Mouse (Mus musculus) neural tube, embryonic 15.5 days (tissue): ENCODE data around the gene Sh2d3c. TPM values are rescaled to one million over a fixed set of nuclear protein-coding genes. Genes with fewer than 3 reads are reported as not detected.

Experiments
- ATAC-seq: fragments of 200-750 bp; cut with Nextera tagmentation; 2 replicates; pipeline ENCODE4 v1.8.0; 2017; ENCODE audit warnings: mild to moderate bottlenecking, moderate TSS enrichment, moderate library complexity; ENCODE audit not compliant: low FRiP score
- H3K27ac ChIP-seq: fragments of 300-500 bp; sonication (generic); replicated peaks from 2 replicates; pipeline ENCODE4 v1.5.1; 2015; ENCODE audit warnings: mild to moderate bottlenecking, inconsistent platforms
- H3K27me3 ChIP-seq: fragments of 300-500 bp; sonication (generic); replicated peaks from 2 replicates; pipeline ENCODE4 v1.6.1; 2015; ENCODE audit warnings: inconsistent platforms
- H3K36me3 ChIP-seq: fragments of 300-500 bp; sonication (generic); 2 replicates; pipeline ENCODE4 v1.6.1; 2015; ENCODE audit warnings: inconsistent platforms
- H3K4me1 ChIP-seq: fragments of 300-500 bp; sonication (generic); 2 replicates; pipeline ENCODE4 v1.6.1; 2015; ENCODE audit warnings: inconsistent platforms
- H3K4me2 ChIP-seq: fragments of 300-500 bp; sonication (generic); 2 replicates; pipeline ENCODE4 v1.6.1; 2015; ENCODE audit warnings: inconsistent platforms, mild to moderate bottlenecking, moderate library complexity
- H3K4me3 ChIP-seq: fragments of 300-500 bp; sonication (generic); replicated peaks from 2 replicates; pipeline ENCODE4 v1.5.1; 2015; ENCODE audit warnings: mild to moderate bottlenecking, inconsistent platforms
- H3K9ac ChIP-seq: fragments of 300-500 bp; sonication (generic); replicated peaks from 2 replicates; pipeline ENCODE4 v1.6.1; 2015; ENCODE audit warnings: mild to moderate bottlenecking, inconsistent platforms
- H3K9me3 ChIP-seq: fragments of 300-500 bp; sonication (generic); replicated peaks from 2 replicates; pipeline ENCODE4 v1.6.1; 2016; ENCODE audit warnings: inconsistent platforms
- WGBS: fragments of 180-500 bp; shearing (Covaris S2); methylation state at CpG from one replicate; pipeline ENCODE4 v1.1.7; 2015; ENCODE audit warnings: mixed read lengths; 5-methylcytosine and 5-hydroxymethylcytosine counted together
- polyA plus RNA-seq: library from polyadenylated mRNA; unstranded; fragments of >200 nt; fragmentation: Nextera tagmentation; extraction: Ambion mirVana; gene quantifications from 2 replicates; pipeline ENCODE4 v1.2.1, GENCODE M21; 2015

The Sh2d3c gene
- polyA plus RNA-seq, 1 experiment from 2014 or later, result 50.1 TPM

DNA sequence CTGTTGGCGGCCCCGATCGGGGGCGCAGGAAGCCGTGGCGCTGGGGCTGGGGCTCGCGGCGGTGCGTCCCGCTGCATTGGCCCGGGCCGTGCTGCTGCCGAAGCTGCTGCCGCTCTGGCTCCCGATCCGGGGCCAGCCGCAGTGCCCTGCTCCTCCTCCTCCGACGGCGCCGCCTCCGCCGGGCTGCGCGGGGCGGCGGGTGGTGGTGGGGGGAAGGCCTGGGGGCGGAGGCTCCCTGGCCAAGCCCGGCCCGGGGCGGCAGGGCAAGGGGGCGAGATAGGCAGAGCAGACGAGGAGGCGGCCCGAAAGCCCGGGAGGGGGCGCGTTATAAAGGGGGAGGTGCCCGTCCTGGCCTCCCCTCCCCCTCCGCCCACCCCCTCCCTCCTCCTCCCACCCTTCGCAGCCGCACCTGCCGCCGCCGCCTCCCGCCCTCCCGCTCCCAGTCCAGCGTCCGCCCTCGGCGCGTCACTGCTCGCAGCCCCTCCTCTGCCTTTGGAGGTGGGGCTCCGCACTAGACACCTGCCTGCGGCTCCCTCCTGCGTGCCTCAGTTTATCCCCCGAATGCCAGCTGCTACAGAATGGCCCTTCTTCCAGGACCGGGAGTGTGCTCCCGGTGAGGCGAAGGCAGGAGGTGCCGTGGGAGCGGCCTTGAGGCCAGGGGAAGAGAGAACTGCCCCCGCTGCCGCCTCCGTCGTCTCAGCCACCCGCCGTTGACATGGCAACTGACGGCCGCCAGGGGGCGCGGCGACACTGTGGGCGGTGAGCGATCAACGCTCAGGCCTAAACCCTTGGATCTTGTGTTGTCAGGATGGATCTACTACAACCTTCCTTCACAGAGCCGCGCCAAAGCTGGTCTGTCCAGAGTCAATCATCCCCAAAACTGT lies 7.7 kb upstream of the Sh2d3c start, which contains the start of gene Cdk9:
TSS of gene Cdk9 (minus strand) at position 143 of the 884 bp plus-strand sequence.
- H3K9ac ChIP-seq, result peak within 1 kb of the TSS; percentile 83
- WGBS, result under 1% methylated on average over 56 of the region's 79 CpGs

DNA sequence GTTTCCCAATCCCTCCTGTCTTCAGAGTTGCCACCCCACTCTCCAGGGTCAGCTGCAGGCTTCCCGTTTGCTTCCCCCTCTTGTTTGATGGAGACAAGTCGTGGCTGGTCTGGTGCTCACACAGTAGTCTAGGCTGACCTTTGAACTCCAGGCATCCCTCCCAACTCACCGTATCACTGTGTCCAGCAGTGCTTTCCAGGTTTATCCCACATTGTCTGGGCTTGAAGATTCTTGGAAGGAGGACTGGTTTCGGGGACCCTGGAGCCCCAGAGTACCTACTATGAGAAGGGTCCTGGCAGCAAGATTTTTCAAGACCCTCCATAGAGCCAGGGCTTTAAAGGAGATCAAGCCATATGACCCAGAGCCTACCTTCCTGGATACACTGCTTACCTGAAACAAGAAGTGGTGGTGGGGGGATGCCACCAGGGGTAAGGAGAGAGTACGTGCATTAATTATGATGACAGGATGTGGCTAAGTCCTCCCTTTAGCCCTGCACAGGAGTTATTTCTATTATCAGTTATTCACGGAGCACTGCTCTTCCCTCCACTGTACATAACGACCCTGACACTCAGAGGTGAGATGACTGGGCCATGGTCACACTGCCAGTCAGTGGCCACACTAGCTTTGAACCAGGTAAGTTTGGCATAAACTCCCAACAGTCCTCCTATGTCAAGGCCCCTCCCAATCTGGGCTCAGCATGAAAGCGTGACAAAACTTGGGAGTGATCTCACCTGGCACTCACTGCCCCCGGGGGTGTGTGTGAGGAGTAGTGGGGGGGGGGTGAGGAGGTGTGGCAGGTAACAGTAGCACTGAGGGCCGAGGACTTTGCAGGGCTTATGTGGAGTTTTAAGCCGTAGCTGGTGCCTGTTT lies 6.5 kb upstream of the Sh2d3c start:
- WGBS, result 67% methylated on average over 11 of the region's 11 CpGs
- no peaks in the 10 kb centered on the region for H3K27me3 ChIP-seq
- peak overlapping the region; percentile 99 for H3K27ac ChIP-seq
- H3K4me1 ChIP-seq, result peaks cover 40% of the 10 kb centered on the region
- peak overlapping the region; percentile 97 for H3K4me2 ChIP-seq
- no peaks in the 10 kb centered on the region for H3K9me3 ChIP-seq
- H3K36me3 ChIP-seq, result peaks cover 13% of the 10 kb centered on the region
- peak overlapping the region; percentile 93 for H3K4me3 ChIP-seq
- H3K9ac ChIP-seq, result peak overlapping the region; percentile 83
- ATAC-seq, result no peak

More for the DNA sequence above, 7.7 kb upstream of the Sh2d3c start, which contains the start of gene Cdk9:
- no peaks in the 10 kb centered on the region for H3K9me3 ChIP-seq
- H3K4me2 ChIP-seq, result peak within 1 kb of the TSS; percentile 97
- H3K27ac ChIP-seq, result peak within 1 kb of the TSS; percentile 99
- peaks cover 39% of the 10 kb centered on the region for H3K4me1 ChIP-seq
- H3K36me3 ChIP-seq, result peaks cover 25% of the 10 kb centered on the region
- peak; percentile 91 for ATAC-seq
- H3K27me3 ChIP-seq, result no peaks in the 10 kb centered on the region
- peak within 1 kb of the TSS; percentile 93 for H3K4me3 ChIP-seq

DNA sequence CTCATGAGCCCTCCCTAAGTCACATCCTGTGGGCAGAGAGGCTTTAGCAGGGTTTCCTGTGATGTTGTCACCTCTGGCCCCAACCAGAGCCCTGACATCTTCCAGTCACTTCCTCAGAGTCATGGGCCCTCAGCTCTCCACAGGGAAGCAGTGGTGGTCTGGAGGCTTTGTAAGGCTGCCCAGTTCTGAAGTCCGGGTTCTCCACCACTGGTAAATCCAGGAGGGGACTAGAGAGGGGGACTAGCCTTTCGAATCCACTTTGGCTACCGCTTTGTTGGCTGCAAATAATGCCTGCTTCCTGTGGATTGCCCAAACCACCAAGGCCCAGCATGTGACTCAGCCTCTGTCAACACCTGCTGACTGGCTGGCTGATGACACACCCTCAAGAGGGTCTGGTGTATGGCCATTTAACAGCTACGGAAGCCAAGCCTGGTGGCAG lies 5.8 kb upstream of the Sh2d3c start:
- Histone ChIP-seq H3K27me3 (no peaks in the 10 kb centered on the region), H3K4me2 (no peak overlapping the region), H3K36me3 (peaks cover 7% of the 10 kb centered on the region), H3K9ac (0 out of 2 replicates have a peak overlapping the region, but pooled peaks have one; percentile 24), H3K4me1 (peaks cover 37% of the 10 kb centered on the region), H3K4me3 (no peak overlapping the region), H3K27ac (peak overlapping the region; percentile 99; the same call in 1 of the 2 replicates), H3K9me3 (no peaks in the 10 kb centered on the region)
- WGBS, result 72% methylated on average over 4 of the region's 4 CpGs
- no peak for ATAC-seq

DNA sequence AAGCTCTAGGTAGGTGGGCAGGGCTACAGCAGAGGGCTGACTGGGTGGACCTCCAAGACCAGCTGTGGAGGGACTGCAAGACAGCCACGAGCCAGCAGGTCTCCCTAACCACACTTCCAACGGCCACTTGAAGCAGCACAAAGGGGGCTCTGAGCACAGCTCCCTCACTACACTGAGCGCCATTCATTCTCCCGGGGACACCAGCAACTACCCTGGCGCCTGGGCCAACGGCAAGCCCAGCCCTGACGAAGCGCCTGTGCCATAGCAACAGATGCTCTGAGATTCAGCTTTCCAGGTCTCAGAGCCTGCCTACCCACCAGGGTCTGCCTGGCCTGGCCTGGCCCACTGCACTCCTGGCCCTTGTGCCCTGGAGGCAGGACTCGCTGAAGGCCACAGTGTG lies 2.1 kb upstream of the Sh2d3c start:
- H3K27ac ChIP-seq, result no peak overlapping the region; the same call in 1 of the 2 replicates
- no peak overlapping the region for H3K4me2 ChIP-seq
- peaks cover 17% of the 10 kb centered on the region for H3K4me1 ChIP-seq
- H3K4me3 ChIP-seq, result no peak overlapping the region
- no peaks in the 10 kb centered on the region for H3K36me3 ChIP-seq
- H3K27me3 ChIP-seq, result no peaks in the 10 kb centered on the region
- ATAC-seq, result peak; percentile 46; the same call in 1 of the 2 replicates
- no peak overlapping the region for H3K9ac ChIP-seq
- H3K9me3 ChIP-seq, result no peaks in the 10 kb centered on the region
- 29% methylated on average over 9 of the region's 9 CpGs for WGBS

DNA sequence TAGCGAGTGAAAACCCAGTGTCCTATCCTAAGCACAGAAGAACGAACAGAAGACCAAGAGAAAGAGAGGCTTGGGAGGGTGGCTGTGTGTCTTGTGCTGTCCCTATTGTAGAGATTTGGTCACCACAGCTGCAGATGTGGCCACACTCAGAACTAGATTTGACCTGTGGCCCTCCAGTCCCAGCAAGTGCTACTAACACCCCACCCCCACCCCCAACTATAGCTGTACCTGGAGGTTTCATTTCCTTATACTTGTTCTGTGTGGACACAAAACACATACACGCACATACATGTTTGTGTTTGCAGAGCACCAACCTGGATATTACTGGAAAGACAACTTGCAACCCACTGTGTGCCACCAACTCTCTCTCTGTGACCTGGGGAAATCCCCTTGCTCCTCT lies 802 bp upstream of the Sh2d3c start:
- ATAC-seq, result no peak
- H3K4me2 ChIP-seq, result no peak overlapping the region
- WGBS, result 90% methylated on average over 3 of the region's 3 CpGs

DNA sequence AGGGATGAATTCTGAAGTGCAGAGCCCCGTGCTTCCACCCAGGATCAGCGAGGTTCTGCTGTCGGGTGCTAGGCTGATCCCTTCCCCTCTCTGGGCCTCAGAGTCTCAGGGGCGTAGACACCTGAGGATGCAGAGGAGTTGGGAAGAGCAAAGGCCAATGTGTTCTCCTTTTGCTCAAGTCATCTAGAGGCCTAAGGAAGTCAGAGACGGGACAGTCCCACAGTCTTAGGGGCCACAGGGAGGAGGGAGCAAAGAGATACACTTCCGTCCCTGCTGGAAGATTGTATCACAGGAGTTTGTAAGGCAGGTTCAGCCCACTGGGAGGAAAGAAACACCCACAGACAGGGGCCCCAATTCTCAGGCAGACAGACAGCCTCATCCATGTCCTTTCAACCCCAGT lies 1.2 kb downstream of the Sh2d3c start:
- no peak overlapping the region for H3K4me2 ChIP-seq
- H3K4me1 ChIP-seq, result peaks cover 5% of the 10 kb centered on the region; the same call in 1 of the 2 replicates
- H3K9ac ChIP-seq, result no peak overlapping the region
- WGBS, result 70% methylated on average over 6 of the region's 6 CpGs
- H3K4me3 ChIP-seq, result no peak overlapping the region
- ATAC-seq, result no peak
- H3K9me3 ChIP-seq, result no peaks in the 10 kb centered on the region
- H3K27ac ChIP-seq, result no peak overlapping the region
- no peaks in the 10 kb centered on the region for H3K27me3 ChIP-seq
- no peaks in the 10 kb centered on the region for H3K36me3 ChIP-seq

More for the DNA sequence above, 802 bp upstream of the Sh2d3c start:
- Histone ChIP-seq H3K27me3 (no peaks in the 10 kb centered on the region), H3K27ac (no peak overlapping the region), H3K4me1 (peaks cover 4% of the 10 kb centered on the region; the same call in 1 of the 2 replicates), H3K9ac (no peak overlapping the region), H3K4me3 (no peak overlapping the region), H3K9me3 (no peaks in the 10 kb centered on the region), H3K36me3 (no peaks in the 10 kb centered on the region)

DNA sequence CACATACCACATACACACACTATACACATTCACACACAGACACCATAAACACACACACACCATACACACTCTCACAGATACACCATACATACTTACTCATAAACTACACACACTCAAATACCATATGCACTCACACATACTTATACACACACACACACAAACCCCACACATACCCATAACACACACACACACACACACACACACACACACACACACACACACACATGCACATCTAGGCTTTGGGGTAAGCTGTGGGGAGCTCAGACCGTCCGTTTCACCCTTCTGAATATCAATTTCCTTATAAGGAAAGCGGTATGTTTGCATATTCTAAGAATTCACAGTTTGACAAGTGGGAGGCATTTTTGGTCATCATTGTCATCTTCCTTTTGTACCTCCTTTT lies 1.7 kb downstream of the Sh2d3c start:
- Histone ChIP-seq H3K9ac (no peak overlapping the region), H3K36me3 (no peaks in the 10 kb centered on the region), H3K9me3 (no peaks in the 10 kb centered on the region), H3K4me1 (peaks cover 6% of the 10 kb centered on the region; the same call in 1 of the 2 replicates), H3K27ac (no peak overlapping the region), H3K4me3 (no peak overlapping the region), H3K4me2 (no peak overlapping the region), H3K27me3 (no peaks in the 10 kb centered on the region)
- WGBS, result 79% methylated on average over 3 of the region's 3 CpGs
- ATAC-seq, result no peak

DNA sequence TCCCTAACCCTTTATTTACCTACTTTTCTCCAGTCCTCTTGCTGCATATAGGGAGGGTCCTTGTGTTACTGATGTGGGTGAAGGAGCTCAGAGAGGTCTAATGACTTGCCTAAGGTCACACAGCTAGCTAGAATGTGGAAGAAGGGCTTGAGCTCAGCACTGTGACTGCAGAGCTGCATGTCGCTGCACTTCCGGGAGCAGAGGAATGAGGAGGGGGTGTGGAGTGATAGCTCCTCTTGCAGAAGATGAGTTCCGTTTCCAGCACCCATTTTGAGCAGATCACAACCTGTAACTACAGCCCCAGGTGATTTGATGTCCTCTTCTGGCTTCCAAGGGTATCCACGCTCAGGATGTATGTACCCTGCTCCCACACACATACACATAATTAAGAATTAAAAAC lies 3.3 kb downstream of the Sh2d3c start:
- WGBS, result 81% methylated on average over 4 of the region's 4 CpGs
- Histone ChIP-seq H3K36me3 (no peaks in the 10 kb centered on the region), H3K9me3 (no peaks in the 10 kb centered on the region), H3K27me3 (no peaks in the 10 kb centered on the region), H3K4me2 (no peak overlapping the region), H3K27ac (no peak overlapping the region), H3K4me3 (no peak overlapping the region), H3K4me1 (peaks cover 4% of the 10 kb centered on the region; the same call in 1 of the 2 replicates), H3K9ac (no peak overlapping the region)
- no peak for ATAC-seq

DNA sequence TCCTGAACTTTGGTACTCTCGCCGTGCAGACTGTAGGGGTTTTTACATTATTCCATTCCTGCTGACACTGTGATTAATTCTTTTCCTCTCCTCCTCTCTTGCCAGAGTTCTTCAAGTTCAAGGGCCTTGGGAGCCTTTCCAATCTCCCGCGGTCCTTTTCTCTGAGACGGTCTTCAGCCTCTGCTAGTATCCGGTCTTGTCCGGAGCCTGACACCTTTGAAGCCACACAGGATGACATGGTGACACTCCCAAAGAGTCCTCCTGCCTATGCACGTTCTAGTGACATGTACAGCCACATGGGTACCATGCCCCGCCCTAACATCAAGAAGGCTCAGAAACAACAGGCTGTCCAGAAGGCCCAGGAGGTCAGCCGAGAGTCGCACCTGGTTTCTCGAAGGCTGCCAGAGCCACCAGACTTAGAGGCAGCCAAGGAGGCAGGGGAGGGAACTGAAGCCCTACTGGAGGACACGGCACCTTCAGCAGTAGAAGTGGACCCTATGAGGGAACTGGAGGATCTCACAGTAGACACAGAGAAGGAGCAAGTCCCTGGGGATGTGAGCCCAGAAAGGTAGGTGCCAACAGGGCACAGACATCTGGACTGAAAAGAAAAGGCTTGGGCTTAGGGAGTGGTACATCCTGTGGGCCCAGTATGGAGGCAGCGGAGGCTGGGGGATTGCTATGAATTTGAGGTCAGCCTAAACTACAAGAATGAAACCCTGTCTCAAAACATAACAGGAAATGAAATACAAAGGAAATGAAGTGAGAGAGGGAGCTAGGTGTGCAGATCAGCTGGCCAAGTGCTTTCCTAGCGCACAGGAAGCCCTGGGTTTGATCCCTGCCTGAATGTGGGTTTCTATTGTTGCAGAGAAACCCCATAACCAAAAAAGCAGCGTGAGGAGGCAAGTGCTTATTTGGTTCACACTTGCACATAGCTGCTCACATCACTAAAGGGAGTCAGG lies 4.3 kb downstream of the Sh2d3c start:
- Histone ChIP-seq H3K4me3 (no peak overlapping the region), H3K27me3 (no peaks in the 10 kb centered on the region), H3K9me3 (no peaks in the 10 kb centered on the region), H3K4me1 (peaks cover 4% of the 10 kb centered on the region; the same call in 1 of the 2 replicates), H3K4me2 (no peak overlapping the region), H3K27ac (no peak overlapping the region), H3K9ac (no peak overlapping the region), H3K36me3 (no peaks in the 10 kb centered on the region)
- ATAC-seq, result no peak
- WGBS, result 83% methylated on average over 16 of the region's 16 CpGs

DNA sequence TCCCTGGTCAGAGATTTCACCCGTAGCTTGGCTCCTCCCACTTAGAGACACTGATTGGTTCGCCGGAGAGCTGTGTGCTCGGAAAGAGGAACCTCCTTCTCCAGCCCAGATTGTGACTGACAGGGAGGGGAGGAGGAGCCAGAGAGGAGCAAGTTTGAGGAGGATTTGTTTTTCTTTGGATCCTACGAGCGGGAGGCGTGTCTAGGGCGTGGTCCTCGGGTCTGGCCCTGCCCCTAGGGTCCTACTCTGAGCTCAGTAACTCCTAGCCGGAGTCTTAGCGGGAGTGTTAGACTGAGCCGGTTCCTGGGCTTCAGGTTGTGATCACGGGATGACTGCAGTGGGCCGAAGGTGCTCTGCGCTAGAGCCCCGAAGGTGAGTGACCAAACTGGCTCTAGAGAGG lies 6.6 kb downstream of the Sh2d3c start:
- Histone ChIP-seq H3K9me3 (no peaks in the 10 kb centered on the region), H3K27me3 (no peaks in the 10 kb centered on the region), H3K36me3 (no peaks in the 10 kb centered on the region), H3K4me3 (peak overlapping the region; percentile 33), H3K4me2 (peak overlapping the region; percentile 52), H3K4me1 (peaks cover 7% of the 10 kb centered on the region; the same call in 1 of the 2 replicates), H3K9ac (peak overlapping the region; percentile 9; the same call in 1 of the 2 replicates), H3K27ac (peak overlapping the region; percentile 42)
- 1% methylated on average over 16 of the region's 16 CpGs for WGBS
- ATAC-seq, result peak; percentile 95
